Mouse (Mus musculus): ENCODE data around the gene Kmt2c.

- no peak for TF ChIP-seq GATA1 (IDR thresholded peaks at IDR 0.05; ENCODE audit: borderline replicate concordance, low read length)
- TF ChIP-seq FLI1 (IDR thresholded peaks at IDR 0.05; ENCODE audit: low read length) = no peak
These were observed 241.9 kb downstream of the Kmt2c start for GRCm38 (mm10) chr5:25256686-25257085.

Measured in megakaryocyte, embryonic 14.5 days (primary cell).